Mouse (Mus musculus) heart, embryonic 14.5 days (tissue): Measurements from ENCODE around the gene Slc25a44. TPM values are rescaled to one million over a fixed set of nuclear protein-coding genes. Genes with fewer than 3 reads are reported as not detected.

ENCODE experiments used
- ATAC-seq: fragments of 200-750 bp; cut with Nextera tagmentation; 2 replicates; pipeline ENCODE4 v1.8.0; 2017; ENCODE audit warnings: low read depth, moderate TSS enrichment; ENCODE audit not compliant: insufficient number of reproducible peaks, insufficient read depth, low FRiP score
- H3K27ac ChIP-seq, 2 experiments: fragments of 200-500 bp in 1 of 2; fragments of 300-500 bp in 1 of 2; sonication (generic) in 1 of 2; replicated peaks in 1 of 2; 2 replicates each; pipeline ENCODE4 v1.5.1; 2012 to 2014; ENCODE audit warnings: low read depth in 2 of 2, low read length in 2 of 2, control low read depth in 1 of 2, mild to moderate bottlenecking in 1 of 2, mixed read lengths in 1 of 2; ENCODE audit not compliant: control insufficient read depth in 1 of 2, insufficient read depth in 1 of 2
- H3K27me3 ChIP-seq: fragments of 300-500 bp; sonication (generic); 2 replicates; pipeline ENCODE4 v1.6.1; 2014; ENCODE audit warnings: mild to moderate bottlenecking, low read length, control low read depth; ENCODE audit not compliant: control insufficient read depth, insufficient read depth
- H3K36me3 ChIP-seq: fragments of 300-500 bp; sonication (generic); 2 replicates; pipeline ENCODE4 v1.6.1; 2014; ENCODE audit warnings: mild to moderate bottlenecking, control low read depth, low read length, mixed read lengths; ENCODE audit not compliant: control insufficient read depth, insufficient read depth
- H3K4me1 ChIP-seq, 2 experiments: fragments of 200-500 bp in 1 of 2; fragments of 300-500 bp in 1 of 2; sonication (generic) in 1 of 2; 2 replicates each; pipeline ENCODE4 v1.6.1; 2012 to 2014; ENCODE audit warnings: low read length in 2 of 2, control low read depth in 1 of 2, mixed read lengths in 1 of 2; ENCODE audit not compliant: control insufficient read depth in 2 of 2, insufficient read depth in 2 of 2
- H3K4me2 ChIP-seq: fragments of 300-500 bp; sonication (generic); 2 replicates; pipeline ENCODE4 v1.6.1; 2014; ENCODE audit warnings: mild to moderate bottlenecking, low read length
- H3K4me3 ChIP-seq, 2 experiments: fragments of 200-500 bp in 1 of 2; fragments of 300-500 bp in 1 of 2; sonication (generic) in 1 of 2; 2 replicates each; pipeline ENCODE4 v1.5.1; 2012 to 2014; ENCODE audit warnings: low read length in 2 of 2, mild to moderate bottlenecking in 2 of 2, control low read depth in 1 of 2, low read depth in 1 of 2, moderate library complexity in 1 of 2; ENCODE audit not compliant: control insufficient read depth in 1 of 2, insufficient read depth in 1 of 2
- H3K9ac ChIP-seq: fragments of 300-500 bp; sonication (generic); 2 replicates; pipeline ENCODE4 v1.6.1; 2014; ENCODE audit warnings: mild to moderate bottlenecking, low read length
- H3K9me3 ChIP-seq: fragments of 300-500 bp; sonication (generic); 2 replicates; pipeline ENCODE4 v1.6.1; 2016; ENCODE audit warnings: low read length, control low read depth; ENCODE audit not compliant: control insufficient read depth
- WGBS: fragments of 180-500 bp; shearing (Covaris S2); extraction: QIAGEN DNeasy Blood & Tissue Kit; methylation state at CpG from one replicate; pipeline ENCODE4 v1.1.7; 2014; 5-methylcytosine and 5-hydroxymethylcytosine counted together
- polyA plus RNA-seq: library from polyadenylated mRNA; unstranded; fragments of >200 nt; fragmentation: Nextera tagmentation; extraction: Ambion mirVana; gene quantifications from 2 replicates; pipeline ENCODE4 v1.2.1, GENCODE M21; 2014

Gene Slc25a44
- polyA plus RNA-seq, 1 experiment from 2014 or later, result 12.3 TPM

- no peak overlapping the region for H3K9ac ChIP-seq
- peaks cover 40% of the 10 kb centered on the region for H3K36me3 ChIP-seq
- H3K4me1 ChIP-seq, result peaks cover 4 to 11% of the 10 kb centered on the region in 2 experiments
- no peaks in the 10 kb centered on the region for H3K27me3 ChIP-seq
- H3K27ac ChIP-seq, result no peak overlapping the region
- H3K4me3 ChIP-seq, result no peak overlapping the region
- ATAC-seq, result no peak
- WGBS, result 39% methylated on average over 9 of the region's 9 CpGs
- H3K4me2 ChIP-seq, result no peak overlapping the region
- H3K9me3 ChIP-seq, result no peaks in the 10 kb centered on the region
Observed at GRCm38 (mm10) chr3:88422020-88422720, 2.8 kb downstream of the Slc25a44 start.

- Histone ChIP-seq H3K27ac (no peak overlapping the region), H3K27me3 (no peaks in the 10 kb centered on the region), H3K4me3 (no peak overlapping the region), H3K4me2 (no peak overlapping the region), H3K9me3 (no peaks in the 10 kb centered on the region), H3K4me1 (peaks cover 4 to 11% of the 10 kb centered on the region in 2 experiments), H3K9ac (no peak overlapping the region), H3K36me3 (peaks cover 54% of the 10 kb centered on the region)
- no peak for ATAC-seq
- WGBS, result 89% methylated on average over 19 of the region's 19 CpGs
Observed at GRCm38 (mm10) chr3:88420771-88421170, 4.2 kb downstream of the Slc25a44 start.

DNA sequence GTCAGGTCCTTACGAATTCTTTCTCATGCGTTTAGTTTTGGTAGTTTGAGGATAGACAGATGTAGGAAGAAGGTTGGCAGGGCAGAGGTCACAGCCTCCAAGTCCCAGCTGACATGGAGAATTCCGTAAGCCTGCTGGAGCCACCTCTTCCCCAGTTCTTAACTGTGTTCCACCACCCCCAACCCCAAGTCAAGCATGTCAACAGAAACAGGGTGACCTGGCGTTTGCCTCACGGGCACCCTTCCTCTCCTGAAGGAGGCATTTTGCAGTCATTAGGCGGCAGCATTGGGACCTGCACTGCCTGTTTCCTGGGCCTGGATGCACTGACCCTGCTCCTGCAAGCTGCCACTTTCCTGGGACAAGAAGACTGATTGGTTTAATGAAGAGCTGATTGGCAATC lies 6.9 kb downstream of the Slc25a44 start:
- Histone ChIP-seq H3K4me1 (no peaks in the 10 kb centered on the region; a peak in 1 of 4 replicates), H3K27ac (no peak overlapping the region), H3K4me3 (no peak overlapping the region), H3K9ac (no peak overlapping the region), H3K4me2 (no peak overlapping the region), H3K9me3 (no peaks in the 10 kb centered on the region), H3K27me3 (no peaks in the 10 kb centered on the region), H3K36me3 (peaks cover 76% of the 10 kb centered on the region)
- no peak for ATAC-seq
- WGBS, result 80% methylated on average over 6 of the region's 6 CpGs

GRCm38 (mm10) chr3:88415668-88416067 lies 9.3 kb downstream of the Slc25a44 start:
- no peak overlapping the region for H3K4me3 ChIP-seq
- H3K4me2 ChIP-seq, result no peak overlapping the region
- no peak for ATAC-seq
- H3K9me3 ChIP-seq, result no peaks in the 10 kb centered on the region
- WGBS, result 41% methylated on average over 4 of the region's 4 CpGs
- no peak overlapping the region for H3K9ac ChIP-seq
- peaks cover 2% of the 10 kb centered on the region in 2 experiments for H3K4me1 ChIP-seq
- H3K27me3 ChIP-seq, result no peaks in the 10 kb centered on the region
- H3K27ac ChIP-seq, result no peak overlapping the region
- H3K36me3 ChIP-seq, result peaks cover 90% of the 10 kb centered on the region

DNA sequence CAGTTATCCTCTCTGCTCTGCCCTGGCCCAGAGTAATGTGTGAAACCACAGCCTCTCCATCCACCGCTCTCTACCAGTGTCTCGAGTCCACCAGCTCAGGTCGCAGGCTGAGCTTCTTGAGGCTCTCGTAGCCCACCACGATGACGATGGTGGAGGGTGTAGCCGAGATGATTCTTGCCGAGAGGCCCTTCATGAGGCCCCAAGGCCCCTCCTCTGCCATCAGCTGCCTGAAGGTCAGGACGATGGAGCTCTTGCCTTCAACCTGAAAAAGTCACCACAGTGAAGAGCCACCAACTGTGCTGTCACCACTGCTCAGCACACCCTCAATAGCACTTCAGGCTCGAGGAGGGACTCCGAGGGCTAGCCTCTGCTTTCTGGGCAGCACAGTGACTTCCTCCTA lies 12.3 kb downstream of the Slc25a44 start:
- Histone ChIP-seq H3K4me2 (no peak overlapping the region), H3K36me3 (peaks cover 60% of the 10 kb centered on the region), H3K27me3 (no peaks in the 10 kb centered on the region), H3K27ac (no peak overlapping the region), H3K4me3 (no peak overlapping the region), H3K9me3 (no peaks in the 10 kb centered on the region), H3K4me1 (peaks cover 8 to 17% of the 10 kb centered on the region in 2 experiments), H3K9ac (no peak overlapping the region)
- ATAC-seq, result no peak
- 82% methylated on average over 11 of the region's 11 CpGs for WGBS

GRCm38 (mm10) chr3:88411681-88412080 lies 13.3 kb downstream of the Slc25a44 start:
- Histone ChIP-seq H3K36me3 (peaks cover 52% of the 10 kb centered on the region), H3K9me3 (no peaks in the 10 kb centered on the region), H3K9ac (no peak overlapping the region), H3K4me2 (no peak overlapping the region), H3K27ac (no peak overlapping the region), H3K4me3 (no peak overlapping the region), H3K4me1 (peaks cover 8 to 22% of the 10 kb centered on the region in 2 experiments), H3K27me3 (no peaks in the 10 kb centered on the region)
- ATAC-seq, result no peak
- WGBS, result 87% methylated on average over 4 of the region's 4 CpGs

GRCm38 (mm10) chr3:88410645-88411031 lies 14.3 kb downstream of the Slc25a44 start:
- H3K9ac ChIP-seq, result peak overlapping the region; percentile 93
- peak overlapping the region; percentile 40 to 99 for H3K27ac ChIP-seq
- peak overlapping the region; percentile 83 for H3K4me2 ChIP-seq
- no peaks in the 10 kb centered on the region for H3K27me3 ChIP-seq
- peaks cover 8 to 22% of the 10 kb centered on the region in 2 experiments for H3K4me1 ChIP-seq
- peak overlapping the region; percentile 71 to 80; a peak in 3 of 4 replicates for H3K4me3 ChIP-seq
- H3K9me3 ChIP-seq, result no peaks in the 10 kb centered on the region
- peaks cover 42% of the 10 kb centered on the region for H3K36me3 ChIP-seq
- no peak for ATAC-seq
- 18% methylated on average over 7 of the region's 7 CpGs for WGBS
